Mouse (Mus musculus) cerebellum, adult 2 months (tissue): ENCODE measurements around the gene Smco4.

Experiments
- CTCF ChIP-seq: fragments of 200-500 bp; IDR thresholded peaks from 2 replicates; pipeline ENCODE4 v1.5.1; 2011; ENCODE audit warnings: low read depth, mild to moderate bottlenecking, control low read depth, low read length, moderate library complexity, borderline replicate concordance; ENCODE audit not compliant: insufficient read depth
- POLR2A ChIP-seq: fragments of 200-500 bp; IDR thresholded peaks from 2 replicates; pipeline ENCODE4 v1.6.1; 2011; ENCODE audit warnings: low read length, control low read depth, borderline replicate concordance; ENCODE audit not compliant: insufficient read depth

GRCm38 (mm10) chr9:15487682-15488424 is 5.4 kb upstream of the Smco4 start:
- TF ChIP-seq POLR2A = no peak
- no peak for TF ChIP-seq CTCF
